Mouse (Mus musculus) MEL (cell line): ENCODE results near the gene Egf. TPM values are rescaled to one million over a fixed set of nuclear protein-coding genes. Genes with fewer than 3 reads are reported as not detected.

Source experiments
- DNase-seq: peaks from one replicate; pipeline ENCODE4 v3.0.0; 2011; ENCODE audit warnings: low read depth, low spot score
- H3K27ac ChIP-seq: 2 replicates; pipeline ENCODE4 v1.5.1; 2012; ENCODE audit warnings: low read depth, mild to moderate bottlenecking, control low read depth, low read length, moderate library complexity; ENCODE audit not compliant: control insufficient read depth
- H3K27me3 ChIP-seq, 2 experiments: fragments of 150-350 bp in 1 of 2; sonication (generic) in 1 of 2; 2 replicates each; pipeline ENCODE4 v1.6.1; 2012; ENCODE audit warnings: low read length in 2 of 2, mild to moderate bottlenecking in 2 of 2, improper control_type of control experiment in 1 of 2, moderate library complexity in 1 of 2; ENCODE audit not compliant: insufficient read depth in 2 of 2, control insufficient read depth in 1 of 2
- H3K36me3 ChIP-seq, 2 experiments: 2 replicates each; pipeline ENCODE4 v1.6.1; 2012 to 2014; ENCODE audit warnings: low read length in 2 of 2, improper control_type of control experiment in 1 of 2, inconsistent platforms in 1 of 2, mild to moderate bottlenecking in 1 of 2; ENCODE audit not compliant: insufficient read depth in 2 of 2, control insufficient read depth in 1 of 2
- H3K4me1 ChIP-seq, 2 experiments: fragments of 150-350 bp in 1 of 2; sonication (generic) in 1 of 2; 2 replicates each; pipeline ENCODE4 v1.6.1; 2012; ENCODE audit warnings: low read length in 2 of 2, improper control_type of control experiment in 1 of 2, mild to moderate bottlenecking in 1 of 2; ENCODE audit not compliant: insufficient read depth in 2 of 2, control insufficient read depth in 1 of 2
- H3K4me3 ChIP-seq, 2 experiments: fragments of 150-350 bp in 1 of 2; sonication (generic) in 1 of 2; 2 replicates each; pipeline ENCODE4 v1.5.1; 2012; ENCODE audit warnings: low read depth in 2 of 2, low read length in 2 of 2, mild to moderate bottlenecking in 2 of 2, moderate library complexity in 2 of 2, control low read depth in 1 of 2, improper control_type of control experiment in 1 of 2; ENCODE audit not compliant: control insufficient read depth in 1 of 2, insufficient read depth in 1 of 2
- H3K79me2 ChIP-seq: 2 replicates; pipeline ENCODE4 v1.6.1; 2012; ENCODE audit warnings: mild to moderate bottlenecking, low read length, moderate library complexity; ENCODE audit not compliant: control insufficient read depth, poor library complexity, insufficient read depth
- H3K9ac ChIP-seq: 2 replicates; pipeline ENCODE4 v1.6.1; 2012; ENCODE audit warnings: low read depth, mild to moderate bottlenecking, control low read depth, low read length, moderate library complexity; ENCODE audit not compliant: control insufficient read depth, poor library complexity, severe bottlenecking
- H3K9me3 ChIP-seq: fragments of 150-350 bp; sonication (generic); replicated peaks from 2 replicates; pipeline ENCODE4 v1.6.1; 2012; ENCODE audit warnings: mild to moderate bottlenecking, low read length, improper control_type of control experiment, moderate library complexity; ENCODE audit not compliant: insufficient read depth
- BHLHE40 ChIP-seq: IDR thresholded peaks from 2 replicates; pipeline ENCODE4 v1.6.1; 2012; ENCODE audit warnings: low read depth, mild to moderate bottlenecking, inconsistent platforms, low read length, improper control_type of control experiment, borderline replicate concordance
- CHD1 ChIP-seq: IDR thresholded peaks from 2 replicates; pipeline ENCODE4 v1.6.1; 2012; ENCODE audit warnings: low read depth, mild to moderate bottlenecking, inconsistent platforms, low read length, improper control_type of control experiment
- E2F4 ChIP-seq: IDR thresholded peaks from 2 replicates; pipeline ENCODE4 v1.6.1; 2011; ENCODE audit warnings: low read depth, low read length, improper control_type of control experiment, borderline replicate concordance
- ELF1 ChIP-seq: IDR thresholded peaks from 2 replicates; pipeline ENCODE4 v1.6.1; 2014; ENCODE audit warnings: low read depth, mild to moderate bottlenecking, inconsistent platforms, low read length, improper control_type of control experiment, moderate library complexity
- GABPA ChIP-seq: IDR thresholded peaks from 2 replicates; pipeline ENCODE4 v1.6.1; 2012; ENCODE audit warnings: low read depth, mild to moderate bottlenecking, inconsistent platforms, low read length, improper control_type of control experiment, moderate library complexity
- HCFC1 ChIP-seq: IDR thresholded peaks from 2 replicates; pipeline ENCODE4 v1.6.1; 2012; ENCODE audit warnings: low read depth, mild to moderate bottlenecking, inconsistent platforms, low read length, improper control_type of control experiment, moderate library complexity
- KAT2A ChIP-seq: conservative IDR thresholded peaks from 2 replicates; pipeline ENCODE4 v1.6.1; 2012; ENCODE audit warnings: low read depth, low read length, improper control_type of control experiment, inconsistent platforms
- MAFK ChIP-seq: IDR thresholded peaks from 2 replicates; pipeline ENCODE4 v1.6.1; 2011; ENCODE audit warnings: low read depth, mild to moderate bottlenecking, low read length, improper control_type of control experiment, borderline replicate concordance
- MAX ChIP-seq: IDR thresholded peaks from 2 replicates; pipeline ENCODE4 v1.6.1; 2011; ENCODE audit warnings: low read length, improper control_type of control experiment
- MEF2A ChIP-seq: IDR thresholded peaks from 2 replicates; pipeline ENCODE4 v1.6.1; 2014; ENCODE audit warnings: low read depth, mild to moderate bottlenecking, inconsistent platforms, low read length, improper control_type of control experiment; ENCODE audit not compliant: poor library complexity, insufficient replicate concordance, severe bottlenecking; ENCODE audit errors: extremely low read depth
- MYB ChIP-seq: IDR thresholded peaks from 2 replicates; pipeline ENCODE4 v1.6.1; 2011; ENCODE audit warnings: mild to moderate bottlenecking, low read depth, low read length, improper control_type of control experiment
- POLR2AphosphoS2 ChIP-seq: IDR thresholded peaks from 2 replicates; pipeline ENCODE4 v1.6.1; 2011; ENCODE audit warnings: low read length, improper control_type of control experiment
- RAD21 ChIP-seq: IDR thresholded peaks from 2 replicates; pipeline ENCODE4 v1.6.1; 2011; ENCODE audit warnings: mild to moderate bottlenecking, low read depth, low read length, improper control_type of control experiment
- SIN3A ChIP-seq: IDR thresholded peaks from 2 replicates; pipeline ENCODE4 v1.6.1; 2012; ENCODE audit warnings: low read length, improper control_type of control experiment, inconsistent platforms
- SMC3 ChIP-seq: IDR thresholded peaks from 2 replicates; pipeline ENCODE4 v1.6.1; 2011; ENCODE audit warnings: low read depth, low read length, improper control_type of control experiment
- TAL1 ChIP-seq: IDR thresholded peaks from 2 replicates; pipeline ENCODE4 v1.6.1; 2012; ENCODE audit warnings: mild to moderate bottlenecking, inconsistent platforms, low read length, moderate library complexity, mixed read lengths
- TCF12 ChIP-seq: IDR thresholded peaks from 2 replicates; pipeline ENCODE4 v1.6.1; 2014; ENCODE audit warnings: low read depth, mild to moderate bottlenecking, inconsistent platforms, low read length, improper control_type of control experiment, moderate library complexity
- USF2 ChIP-seq, 2 experiments: IDR thresholded peaks; 2 replicates each; pipeline ENCODE4 v1.6.1; 2011 to 2012; ENCODE audit warnings: improper control_type of control experiment in 2 of 2, low read length in 2 of 2, borderline replicate concordance in 1 of 2, inconsistent platforms in 1 of 2, low read depth in 1 of 2, mild to moderate bottlenecking in 1 of 2; ENCODE audit not compliant: insufficient read depth in 1 of 2
- ZC3H11A ChIP-seq: IDR thresholded peaks from 2 replicates; pipeline ENCODE4 v1.6.1; 2012; ENCODE audit warnings: low read depth, mild to moderate bottlenecking, inconsistent platforms, low read length, improper control_type of control experiment
- ZMIZ1 ChIP-seq: IDR thresholded peaks from 2 replicates; pipeline ENCODE4 v1.6.1; 2012; ENCODE audit warnings: low read depth, mild to moderate bottlenecking, inconsistent platforms, low read length, improper control_type of control experiment, moderate library complexity
- ZNF384 ChIP-seq: IDR thresholded peaks from 2 replicates; pipeline ENCODE4 v1.6.1; 2012; ENCODE audit warnings: low read depth, mild to moderate bottlenecking, inconsistent platforms, low read length, improper control_type of control experiment
- polyA plus RNA-seq, 2 experiments: library from polyadenylated mRNA; stranded (reverse) in 1 of 2; unstranded in 1 of 2; fragments of >175 nt in 1 of 2; fragments of >200 nt in 1 of 2; gene quantifications; 2 replicates each; pipeline versions ENCODE4 v1.2.1 to v1.2.4; 2012; ENCODE audit warnings: low replicate concordance in 2 of 2, low read depth in 1 of 2; ENCODE audit not compliant: insufficient read length in 2 of 2, insufficient read depth in 1 of 2, missing spikeins in 1 of 2
- total RNA-seq: library from RNA; depleted of rRNA; stranded (reverse); fragments of 300-350 nt; gene quantifications from 2 replicates; pipeline ENCODE4 v1.2.3, GENCODE M21; 2012

Egf gene
- total and polyA plus RNA-seq, 3 experiments: 1.5 to 3.1 TPM; not detected in 1

DNA sequence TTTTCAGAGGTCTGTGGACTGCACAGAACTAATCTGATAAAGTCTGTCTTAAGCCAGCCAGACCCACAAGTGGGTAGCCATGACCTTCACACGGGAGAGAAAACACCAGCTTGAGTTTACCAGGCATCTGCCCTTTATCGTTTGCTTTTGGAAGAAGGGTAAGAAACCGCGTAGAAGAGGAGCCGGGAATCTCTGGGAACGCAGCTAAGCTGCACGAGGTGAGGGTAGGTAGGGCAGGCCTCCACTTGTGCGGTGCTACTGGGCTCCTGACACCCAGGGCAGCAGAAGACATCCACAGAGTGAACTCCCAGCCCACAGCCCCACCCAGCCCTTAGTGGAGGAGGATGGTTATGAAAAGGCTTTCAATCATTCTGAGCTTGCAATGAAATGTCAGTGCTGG lies 59.2 kb downstream of the Egf start:
- no peaks in the 10 kb centered on the region for H3K9me3 ChIP-seq
- H3K9ac ChIP-seq: no peak overlapping the region
- no peaks in the 10 kb centered on the region for H3K36me3 ChIP-seq
- H3K4me3 ChIP-seq: no peak overlapping the region
- no peak for DNase-seq
- H3K79me2 ChIP-seq: no peaks in the 10 kb centered on the region
- TF ChIP-seq E2F4: no peak
- TF ChIP-seq MAX: no peak
- no peak for TF ChIP-seq MAFK
- TF ChIP-seq ZNF384: no peak
- TF ChIP-seq ZC3H11A: no peak
- TF ChIP-seq TAL1: no peak
- TF ChIP-seq ELF1: no peak
- TF ChIP-seq RAD21: no peak
- no peak for TF ChIP-seq MEF2A
- no peak for TF ChIP-seq SIN3A
- TF ChIP-seq MYB: no peak
- TF ChIP-seq POLR2AphosphoS2: no peak
- no peak for TF ChIP-seq GABPA
- TF ChIP-seq, all 39 proteins: peak for 0
- Histone ChIP-seq H3K27ac (no peak overlapping the region), H3K4me1 (no peaks in the 10 kb centered on the region), H3K27me3 (no peaks in the 10 kb centered on the region)

DNA sequence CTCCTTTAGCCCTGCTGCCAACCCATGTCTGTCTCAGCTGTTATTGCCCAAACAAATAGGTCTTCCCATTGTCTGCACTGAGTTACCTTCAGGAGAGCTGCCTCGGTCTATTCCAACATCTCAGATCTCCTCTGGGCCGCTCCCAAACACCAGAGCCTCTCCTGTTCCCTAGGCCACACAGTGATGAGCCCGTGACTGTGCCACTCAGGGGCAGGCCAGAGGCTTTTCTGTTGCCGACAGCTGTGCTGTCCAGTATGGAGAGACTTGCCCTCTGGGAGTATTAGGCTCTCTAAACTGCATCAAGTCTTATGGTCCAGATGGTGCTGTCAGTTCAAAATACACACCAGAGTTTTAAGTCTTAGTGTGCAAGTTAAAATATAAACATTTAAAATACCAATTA lies 61.5 kb downstream of the Egf start:
- Histone ChIP-seq H3K4me1 (no peaks in the 10 kb centered on the region), H3K9ac (no peak overlapping the region), H3K27me3 (no peaks in the 10 kb centered on the region), H3K27ac (no peak overlapping the region), H3K79me2 (no peaks in the 10 kb centered on the region), H3K9me3 (no peaks in the 10 kb centered on the region), H3K4me3 (no peak overlapping the region), H3K36me3 (no peaks in the 10 kb centered on the region)
- no peak for TF ChIP-seq CHD1
- TF ChIP-seq TCF12: no peak
- TF ChIP-seq SMC3: no peak
- no peak for TF ChIP-seq HCFC1
- no peak for TF ChIP-seq RAD21
- no peak for TF ChIP-seq BHLHE40
- no peak for TF ChIP-seq TAL1
- TF ChIP-seq USF2 (IDR thresholded peaks at IDR 0.05; ENCODE audit: borderline replicate concordance in 1 of 2, insufficient read depth in 1 of 2, low read depth in 1 of 2, low read length in 2 of 2): no peak
- TF ChIP-seq KAT2A: no peak
- no peak for TF ChIP-seq ZMIZ1
- no peak for DNase-seq
